Mouse (Mus musculus) kidney, postnatal 0 days (tissue): Measurements from ENCODE around the gene Fut1. TPM values are rescaled to one million over a fixed set of nuclear protein-coding genes. Genes with fewer than 3 reads are reported as not detected.

ENCODE experiments used
- ATAC-seq: fragments of 200-750 bp; cut with Nextera tagmentation; replicated peaks from 2 replicates; pipeline ENCODE4 v1.8.0; 2017; ENCODE audit warnings: low read depth, moderate number of reproducible peaks, moderate TSS enrichment, moderate library complexity; ENCODE audit not compliant: low FRiP score
- DNase-seq: peaks from one replicate; pipeline ENCODE4 v3.0.0-alpha.2; 2016; ENCODE audit warnings: low spot score
- H3K27ac ChIP-seq: fragments of 300-500 bp; sonication (generic); 2 replicates; pipeline ENCODE4 v1.5.1; 2014; ENCODE audit warnings: mild to moderate bottlenecking
- H3K27me3 ChIP-seq: fragments of 300-500 bp; sonication (generic); 2 replicates; pipeline ENCODE4 v1.6.1; 2014; ENCODE audit warnings: low read length, mixed read lengths; ENCODE audit not compliant: insufficient read depth
- H3K36me3 ChIP-seq: fragments of 300-500 bp; sonication (generic); 2 replicates; pipeline ENCODE4 v1.6.1; 2014; ENCODE audit warnings: low read length, mixed read lengths; ENCODE audit not compliant: insufficient read depth
- H3K4me1 ChIP-seq: fragments of 300-500 bp; sonication (generic); replicated peaks from 2 replicates; pipeline ENCODE4 v1.6.1; 2014; ENCODE audit warnings: antibody characterized with exemption, low read length, mixed read lengths; ENCODE audit not compliant: insufficient read depth
- H3K4me2 ChIP-seq: fragments of 300-500 bp; sonication (generic); 2 replicates; pipeline ENCODE4 v1.6.1; 2014; ENCODE audit warnings: mild to moderate bottlenecking, low read length, moderate library complexity, mixed read lengths
- H3K4me3 ChIP-seq: fragments of 300-500 bp; sonication (generic); replicated peaks from 2 replicates; pipeline ENCODE4 v1.5.1; 2014; ENCODE audit warnings: low read depth, low read length
- H3K9ac ChIP-seq: fragments of 300-500 bp; sonication (generic); 2 replicates; pipeline ENCODE4 v1.6.1; 2014; ENCODE audit warnings: low read depth, low read length
- H3K9me3 ChIP-seq: fragments of 300-500 bp; sonication (generic); replicated peaks from 2 replicates; pipeline ENCODE4 v1.6.1; 2016; ENCODE audit warnings: low read length, inconsistent platforms, mixed read lengths
- CTCF ChIP-seq: IDR thresholded peaks from 2 replicates; pipeline ENCODE4 v1.5.1; 2016; ENCODE audit warnings: antibody characterized with exemption, low read depth, mild to moderate bottlenecking, moderate library complexity
- WGBS: fragments of 180-500 bp; shearing (Covaris S2); extraction: QIAGEN DNeasy Blood & Tissue Kit; methylation state at CpG from one replicate; pipeline ENCODE4 v1.1.7; 2014; 5-methylcytosine and 5-hydroxymethylcytosine counted together
- polyA plus RNA-seq: library from polyadenylated mRNA; unstranded; fragments of >200 nt; fragmentation: Nextera tagmentation; extraction: Ambion mirVana; gene quantifications from 2 replicates; pipeline ENCODE4 v1.2.1, GENCODE M21; 2015

Gene Fut1
- polyA plus RNA-seq = 0.08 and 0.26 TPM in 2 replicates

DNA sequence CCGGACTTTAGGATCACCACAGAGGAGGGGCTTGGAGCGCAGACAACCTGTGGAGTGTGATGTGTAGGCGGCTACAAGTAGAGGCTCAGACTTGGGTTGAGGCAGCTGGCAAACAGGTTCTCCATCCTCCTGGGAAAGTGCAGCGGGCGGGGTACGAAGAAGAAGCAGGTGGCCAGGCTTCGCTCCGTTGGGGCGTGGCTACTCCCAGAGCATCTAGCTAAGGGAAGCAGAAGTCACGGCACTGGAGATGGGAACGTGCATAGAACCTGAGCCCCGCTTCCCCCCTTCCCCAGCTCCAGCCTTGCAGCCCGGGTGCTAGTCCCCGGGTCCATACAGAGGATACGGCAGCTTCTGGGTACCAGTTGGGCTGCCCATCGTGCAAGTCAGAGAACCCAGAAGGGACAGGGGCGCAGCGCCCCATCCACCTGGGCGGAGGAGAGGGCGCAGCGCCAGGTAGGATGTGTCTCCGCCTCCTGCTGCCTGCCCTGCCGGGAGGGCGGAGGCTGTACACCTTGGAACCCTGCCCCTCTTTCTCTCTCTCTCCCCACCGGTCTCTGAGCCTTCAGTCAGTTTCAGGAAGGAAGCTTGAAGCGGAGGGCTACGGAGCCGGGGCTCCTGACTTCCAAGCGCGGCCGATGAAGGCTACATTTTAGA is at the start of gene Fut1:
Gene Fut1 (plus strand): TSS at position 248 of the 654 bp plus-strand sequence.
- no peak; the same call in 1 of the 2 replicates for ATAC-seq
- Histone ChIP-seq H3K36me3 (no peaks in the 10 kb centered on the region), H3K4me1 (0 out of 2 replicates have a peak, but pooled peaks cover 10% of the 10 kb centered on the region), H3K27me3 (peaks cover 6% of the 10 kb centered on the region; the same call in 1 of the 2 replicates), H3K4me3 (0 out of 2 replicates have a peak within 1 kb of the TSS, but pooled peaks have one; percentile 14), H3K4me2 (peak within 1 kb of the TSS; percentile 50), H3K9ac (no peak within 1 kb of the TSS), H3K9me3 (no peaks in the 10 kb centered on the region), H3K27ac (no peak within 1 kb of the TSS)
- no peak for TF ChIP-seq CTCF
- WGBS = 8% methylated on average over 31 of the region's 31 CpGs
- DNase-seq = peak; percentile 21

DNA sequence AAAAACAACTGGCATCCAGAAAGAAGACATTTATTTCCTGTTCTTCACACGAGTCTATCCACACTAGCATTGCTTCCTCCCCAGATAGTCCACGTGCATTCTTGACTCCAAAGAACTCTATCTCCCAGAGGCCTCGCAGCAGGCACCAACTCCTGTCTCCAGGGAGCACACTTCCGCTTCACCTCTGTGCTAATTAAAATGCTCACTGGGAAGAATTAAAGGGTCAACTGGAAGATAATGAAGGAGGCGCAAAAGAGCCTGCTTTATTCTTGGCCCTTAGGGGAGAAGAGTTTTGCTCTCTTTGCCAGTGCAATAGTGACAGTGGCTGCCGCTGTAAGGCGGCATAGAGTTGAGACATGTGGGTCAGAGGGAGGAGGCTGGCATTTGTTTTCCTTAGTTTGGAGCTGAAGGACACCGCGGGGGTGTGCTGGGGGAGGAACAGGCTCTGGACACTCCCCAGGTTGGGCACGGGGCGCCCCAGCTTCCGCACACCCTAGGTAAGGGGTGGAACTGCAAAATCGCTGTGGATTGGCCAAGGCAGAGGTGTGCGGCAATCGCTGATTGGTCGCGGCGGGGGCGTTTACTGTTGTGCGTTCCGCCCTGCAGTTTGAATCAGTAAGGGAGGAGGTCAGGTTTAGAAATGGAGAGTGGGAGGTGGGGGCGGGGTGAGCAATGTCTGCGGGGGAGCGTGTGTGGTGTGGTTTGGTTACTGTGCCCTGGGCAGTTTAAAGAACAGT is 49.1 kb upstream of the Fut1 start:
- 3% methylated on average over 24 of the region's 24 CpGs for WGBS
- peak overlapping the region; percentile 25; the same call in 1 of the 2 replicates for H3K4me3 ChIP-seq

DNA sequence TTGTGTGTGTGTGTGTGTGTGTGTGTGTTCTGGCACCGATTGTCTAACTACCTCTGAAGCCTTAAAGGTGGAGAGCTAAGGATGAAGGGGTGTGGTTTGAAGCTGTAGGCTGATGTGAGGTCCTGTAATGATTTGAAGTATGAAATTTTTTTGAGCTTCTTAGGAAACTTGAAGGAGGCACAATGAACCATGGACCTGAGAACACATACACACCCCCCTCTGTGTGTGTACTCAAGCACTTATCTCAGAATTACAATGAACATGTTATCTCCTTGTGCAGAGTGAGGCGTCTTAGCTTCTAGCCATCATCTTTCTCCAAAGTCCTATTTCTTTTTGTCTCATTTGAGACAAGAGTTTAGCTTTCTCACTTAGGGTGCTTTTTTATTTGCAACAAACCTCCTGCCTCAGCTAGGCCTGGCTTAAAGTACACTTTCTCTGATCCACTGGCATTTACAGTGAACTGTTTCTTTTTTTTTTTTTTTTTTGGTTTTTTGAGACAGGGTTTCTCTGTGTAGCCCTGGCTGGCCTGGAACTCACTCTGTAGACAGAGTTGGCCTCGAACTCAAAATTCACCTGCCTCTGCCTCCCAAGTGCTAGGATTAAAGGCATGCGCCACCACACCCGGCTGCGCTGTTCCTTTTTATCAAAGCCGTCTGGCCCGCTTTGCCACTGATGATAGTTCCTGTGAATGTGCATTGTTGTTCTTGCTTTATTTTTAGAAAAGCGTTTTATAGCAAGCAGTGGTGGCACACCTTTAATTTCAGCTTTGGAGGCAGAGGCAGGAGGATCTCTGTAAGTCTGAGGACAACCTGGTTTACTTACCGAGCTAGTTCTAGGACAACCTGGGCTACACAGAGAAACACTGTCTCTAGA is 48.3 kb upstream of the Fut1 start:
- no peak for TF ChIP-seq CTCF
- no peak for ATAC-seq
- no peak overlapping the region; the same call in 1 of the 2 replicates for H3K9ac ChIP-seq
- peak overlapping the region; percentile 25; the same call in 1 of the 2 replicates for H3K4me3 ChIP-seq
- DNase-seq = no peak
- no peaks in the 10 kb centered on the region for H3K36me3 ChIP-seq
- H3K9me3 ChIP-seq = no peaks in the 10 kb centered on the region
- 80% methylated on average over 10 of the region's 10 CpGs for WGBS
- no peaks in the 10 kb centered on the region for H3K27me3 ChIP-seq
- peak overlapping the region; percentile 59 for H3K4me2 ChIP-seq
- H3K27ac ChIP-seq = peak overlapping the region; percentile 89
- H3K4me1 ChIP-seq = peaks cover 20% of the 10 kb centered on the region

More for the DNA sequence above, 49.1 kb upstream of the Fut1 start:
- peak overlapping the region; percentile 15 for H3K9ac ChIP-seq
- ATAC-seq (peak; percentile 97), DNase-seq (peak; percentile 98)
- TF ChIP-seq CTCF = no peak; the same call in 1 of the 2 replicates
- no peaks in the 10 kb centered on the region for H3K27me3 ChIP-seq
- peak overlapping the region; percentile 89 for H3K27ac ChIP-seq
- H3K36me3 ChIP-seq = no peaks in the 10 kb centered on the region
- peak overlapping the region; percentile 59 for H3K4me2 ChIP-seq
- H3K9me3 ChIP-seq = no peaks in the 10 kb centered on the region
- peaks cover 17% of the 10 kb centered on the region for H3K4me1 ChIP-seq

DNA sequence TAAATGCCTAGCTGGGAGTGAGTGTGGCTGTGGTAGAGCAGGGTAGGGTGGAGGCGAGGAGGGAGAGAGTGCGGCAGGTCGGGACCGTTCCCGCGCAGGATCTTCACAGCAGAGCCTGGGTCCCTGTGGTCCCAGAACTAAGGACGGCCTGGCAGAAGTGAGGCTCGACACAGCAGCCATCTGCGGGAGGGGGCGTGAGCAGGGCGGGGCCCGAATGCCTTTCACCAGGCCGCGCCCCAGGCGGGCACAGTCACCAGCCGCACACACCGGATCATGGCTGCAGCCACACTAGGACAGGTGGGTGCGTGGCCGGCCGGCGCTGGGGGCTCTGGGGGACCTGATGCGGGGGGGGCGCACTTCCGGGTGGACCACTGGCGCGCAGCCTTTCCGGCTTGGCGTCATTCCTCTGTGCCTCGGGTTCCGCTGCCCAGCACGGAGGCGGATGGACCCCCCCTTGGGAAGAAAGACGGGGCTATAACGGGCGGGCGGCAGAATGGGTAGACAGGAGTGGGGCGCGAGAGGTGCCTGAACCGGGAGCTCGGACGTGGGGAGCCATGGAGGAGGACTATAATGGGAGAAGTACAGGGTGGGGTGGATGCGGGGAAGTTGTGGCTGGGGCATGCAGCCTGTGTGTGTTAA is 46.9 kb upstream of the Fut1 start, which contains the start of gene Bcat2:
Gene Bcat2 (plus strand): TSS at position 51 of the 639 bp plus-strand sequence.
- ATAC-seq = peak; percentile 44
- Histone ChIP-seq H3K9me3 (no peaks in the 10 kb centered on the region), H3K27me3 (no peaks in the 10 kb centered on the region), H3K27ac (peak within 1 kb of the TSS; percentile 92), H3K36me3 (no peaks in the 10 kb centered on the region), H3K4me3 (peak within 1 kb of the TSS; percentile 70), H3K9ac (peak within 1 kb of the TSS; percentile 80), H3K4me1 (peaks cover 28% of the 10 kb centered on the region), H3K4me2 (peak within 1 kb of the TSS; percentile 84)
- no peak for TF ChIP-seq CTCF
- WGBS = under 1% methylated on average over 42 of the region's 42 CpGs
- DNase-seq = peak; percentile 81

DNA sequence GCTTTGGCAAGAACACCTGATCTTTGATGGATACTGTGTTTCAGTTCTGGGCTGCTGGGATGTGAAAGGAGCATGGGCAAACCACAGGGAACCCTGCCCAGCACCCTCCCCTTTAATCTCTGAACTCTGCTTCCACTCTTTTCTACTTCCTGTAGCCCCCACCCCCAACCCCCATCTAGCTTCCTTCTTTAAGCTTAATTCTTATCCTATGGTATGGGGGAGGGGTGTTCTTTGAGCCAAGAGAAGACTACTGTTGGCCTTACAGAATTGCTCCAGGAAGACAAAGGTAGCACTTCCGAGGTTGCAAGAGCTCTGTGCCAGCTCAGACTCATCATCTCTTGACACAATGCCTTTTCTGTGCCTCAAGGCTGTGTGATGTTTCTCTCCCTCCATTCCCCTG is 45.1 kb upstream of the Fut1 start:
- Histone ChIP-seq H3K9me3 (no peaks in the 10 kb centered on the region), H3K27ac (no peak overlapping the region), H3K4me3 (no peak overlapping the region), H3K36me3 (peaks cover 13% of the 10 kb centered on the region; the same call in 1 of the 2 replicates), H3K27me3 (no peaks in the 10 kb centered on the region), H3K9ac (no peak overlapping the region), H3K4me2 (peak overlapping the region; percentile 84), H3K4me1 (peaks cover 33% of the 10 kb centered on the region)
- ATAC-seq = no peak
- no peak for DNase-seq
- WGBS = 45% methylated on average over 1 of the region's 1 CpGs
- TF ChIP-seq CTCF = no peak
